9 mouse cellular contexts compared by ENCODE assay signal in genomic region chr1:58950899-58951648, GRCm38 (mm10). TPM values are rescaled to one million over a fixed set of nuclear protein-coding genes. Genes with fewer than 3 reads are reported as not detected.
DNase-seq lines count a peak whose midpoint lies in the region; ATAC-seq and TF ChIP-seq lines count a peak whose summit lies in the region.
"Had no signal": no experiment of that assay in that cellular context is flagged by ENCODE, and none has a peak within 500 bp of the region (broad histone marks: within the 10 kb centered on the region; RNA-seq: fewer than 3 reads in every experiment).

No protein-coding gene starts in this region.

- peaks cover 15% of the 10 kb centered on the region for H3K4me1 ChIP-seq in intestine, embryonic 15.5 days (replicated peaks)
- H3K4me1 ChIP-seq in liver, embryonic 14.5 days (replicated peaks; ENCODE audit: control insufficient read depth in 2 of 2, insufficient read depth in 2 of 2, low read length in 1 of 2): peaks cover 49 to 52% of the 10 kb centered on the region in 2 experiments
- 0 out of 2 replicates have a peak, but pooled peaks cover 5% of the 10 kb centered on the region for H3K4me1 ChIP-seq in forebrain, embryonic 13.5 days

- WGBS in intestine, embryonic 15.5 days: 9% methylated on average over 8 of the region's 8 CpGs
- 71% methylated on average over 8 of the region's 8 CpGs for WGBS in liver, embryonic 14.5 days (ENCODE audit: insufficient replicate concordance)
- WGBS in forebrain, embryonic 13.5 days: 33% methylated on average over 8 of the region's 8 CpGs

- TF ChIP-seq CTCF in liver, embryonic 14.5 days (IDR thresholded peaks at IDR 0.05; ENCODE audit: low read depth): no peak

- peak; percentile 88 for ATAC-seq in intestine, embryonic 15.5 days
- ATAC-seq in liver, embryonic 14.5 days (ENCODE audit: insufficient read depth): no peak
- ATAC-seq in erythroblast, adult 5-6 weeks (replicated peaks; ENCODE audit: low FRiP score, poor library complexity, severe bottlenecking): no peak
- no peak for ATAC-seq in forebrain, embryonic 13.5 days

- no peaks in the 10 kb centered on the region for H3K36me3 ChIP-seq in intestine, embryonic 15.5 days
- H3K36me3 ChIP-seq in liver, embryonic 14.5 days (replicated peaks; ENCODE audit: control insufficient read depth, insufficient read depth, low read depth): peaks cover 25% of the 10 kb centered on the region
- peaks cover 2% of the 10 kb centered on the region for H3K36me3 ChIP-seq in forebrain, embryonic 13.5 days (ENCODE audit: poor library complexity, severe bottlenecking)

- no peaks in the 10 kb centered on the region for H3K9me3 ChIP-seq in intestine, embryonic 15.5 days
- H3K9me3 ChIP-seq in liver, embryonic 14.5 days (ENCODE audit: control insufficient read depth, low read length): no peaks in the 10 kb centered on the region
- no peaks in the 10 kb centered on the region for H3K9me3 ChIP-seq in forebrain, embryonic 13.5 days (replicated peaks)
- H3K9me3 ChIP-seq: limb, embryonic 15.5 days had no signal

- no peak overlapping the region for H3K4me2 ChIP-seq in intestine, embryonic 15.5 days (replicated peaks)
- H3K4me2 ChIP-seq in liver, embryonic 14.5 days (ENCODE audit: low read depth): peak overlapping the region; percentile 16; the same call in 1 of the 2 replicates
- no peak overlapping the region for H3K4me2 ChIP-seq in forebrain, embryonic 13.5 days
- H3K4me2 ChIP-seq: limb, embryonic 15.5 days had no signal

- peak; percentile 69 for DNase-seq in R1 (ENCODE audit: low read depth, low spot score)
- DNase-seq in embryo, embryonic 9.5 days (ENCODE audit: extremely low spot score): peak; percentile 34
- no peak for DNase-seq in liver, embryonic 14.5 days (ENCODE audit: low read depth in 3 of 3, low spot score in 3 of 3)
- DNase-seq in cerebellum, postnatal 10 days: no peak
- DNase-seq in right cerebral cortex, postnatal 4 days: no peak

- H3K27me3 ChIP-seq in intestine, embryonic 15.5 days (replicated peaks): no peaks in the 10 kb centered on the region
- H3K27me3 ChIP-seq in liver, embryonic 14.5 days (ENCODE audit: control insufficient read depth, insufficient read depth, low read length): no peaks in the 10 kb centered on the region
- H3K27me3 ChIP-seq in forebrain, embryonic 13.5 days: no peaks in the 10 kb centered on the region
- H3K27me3 ChIP-seq: limb, embryonic 15.5 days had no signal

- H3K4me3 ChIP-seq in intestine, embryonic 15.5 days (replicated peaks): no peak overlapping the region
- H3K4me3 ChIP-seq in liver, embryonic 14.5 days (ENCODE audit: insufficient read depth in 1 of 2, low read depth in 2 of 2, low read length in 2 of 2): no peak overlapping the region
- no peak overlapping the region for H3K4me3 ChIP-seq in forebrain, embryonic 13.5 days
- H3K4me3 ChIP-seq: limb, embryonic 15.5 days had no signal

- H3K27ac ChIP-seq in intestine, embryonic 15.5 days: no peak overlapping the region
- H3K27ac ChIP-seq in liver, embryonic 14.5 days: peak overlapping the region; percentile 42
- H3K27ac ChIP-seq in forebrain, embryonic 13.5 days: no peak overlapping the region
- H3K27ac ChIP-seq: limb, embryonic 15.5 days had no signal

- TF ChIP-seq EP300 in liver, embryonic 14.5 days (IDR thresholded peaks at IDR 0.05; ENCODE audit: low read depth): no peak

- no peak overlapping the region for H3K9ac ChIP-seq in intestine, embryonic 15.5 days
- peak overlapping the region; percentile 43 for H3K9ac ChIP-seq in liver, embryonic 14.5 days (replicated peaks)
- no peak overlapping the region for H3K9ac ChIP-seq in forebrain, embryonic 13.5 days
- H3K9ac ChIP-seq: limb, embryonic 15.5 days had no signal

RNA-seq across cellular contexts. Expression of gene Trak2, which starts 22.2 kb away (rescaled TPM):
- 11.5 and 12.0 TPM in 2 replicates for polyA plus RNA-seq in intestine, embryonic 15.5 days (2015; fragmentation: Nextera tagmentation; extraction: Ambion mirVana)
- 47.7 and 51.2 TPM in 2 replicates for polyA plus RNA-seq in liver, embryonic 14.5 days (2012; rRNA removed)
- 43.1 and 52.4 TPM in 2 replicates for polyA plus RNA-seq in liver, embryonic 14.5 days (2014; fragmentation: Nextera tagmentation; extraction: Ambion mirVana)
- 1,139 and 1,320 TPM in 2 replicates for total RNA-seq in erythroblast, adult 5-6 weeks (2015; ENCODE audit: low replicate concordance)
- total RNA-seq in erythroblast, adult 5-6 weeks (2017; ENCODE audit: low replicate concordance): 1,424 and 1,593 TPM in 2 replicates
- polyA plus RNA-seq in forebrain, embryonic 13.5 days (2015; fragmentation: Nextera tagmentation; extraction: Ambion mirVana): 15.6 and 17.1 TPM in 2 replicates

RNA-seq across cellular contexts. Expression of gene Stradb, which starts 22.2 kb away (rescaled TPM):
- 21.3 and 23.1 TPM in 2 replicates for polyA plus RNA-seq in intestine, embryonic 15.5 days (2015; fragmentation: Nextera tagmentation; extraction: Ambion mirVana)
- polyA plus RNA-seq in liver, embryonic 14.5 days (2012; rRNA removed): 15.9 and 17.1 TPM in 2 replicates
- polyA plus RNA-seq in liver, embryonic 14.5 days (2014; fragmentation: Nextera tagmentation; extraction: Ambion mirVana): 44.1 and 46.1 TPM in 2 replicates
- 256 and 272 TPM in 2 replicates for total RNA-seq in erythroblast, adult 5-6 weeks (2015; ENCODE audit: low replicate concordance)
- total RNA-seq in erythroblast, adult 5-6 weeks (2017; ENCODE audit: low replicate concordance): 236 and 255 TPM in 2 replicates
- polyA plus RNA-seq in forebrain, embryonic 13.5 days (2015; fragmentation: Nextera tagmentation; extraction: Ambion mirVana): 62.7 and 63.0 TPM in 2 replicates

Comparison
In these comparisons a context has a peak if more than half of its experiments do, and no peak if none do; other contexts are left out.
1. DNase-seq: peak in R1 (single experiment) and embryo, embryonic 9.5 days (single experiment); none in liver, embryonic 14.5 days (0 of 3), cerebellum, postnatal 10 days (0 of 2) and right cerebral cortex, postnatal 4 days (single experiment).